ENCODE assay signal across 8 mouse cellular contexts in genomic region chr10:20347285-20348214, GRCm38 (mm10). TPM values are rescaled to one million over a fixed set of nuclear protein-coding genes. Genes with fewer than 3 reads are reported as not detected.
A peak's percentile ranks its signal among the peaks of the same experiment; 100 is the strongest.
DNase-seq lines count a peak whose midpoint lies in the region; ATAC-seq and TF ChIP-seq lines count a peak whose summit lies in the region.

Mtfr2 (plus strand) TSS chr10:20347770.

- no peaks in the 10 kb centered on the region for H3K9me3 ChIP-seq in embryonic facial prominence, embryonic 14.5 days (ENCODE audit: control insufficient read depth, low read length)
- no peaks in the 10 kb centered on the region for H3K9me3 ChIP-seq in limb, embryonic 13.5 days
- no peaks in the 10 kb centered on the region for H3K9me3 ChIP-seq in midbrain, embryonic 16.5 days (replicated peaks; ENCODE audit: control insufficient read depth, low read length, poor library complexity, severe bottlenecking)

- peak within 1 kb of the TSS; percentile 70 for H3K4me2 ChIP-seq in embryonic facial prominence, embryonic 14.5 days (ENCODE audit: low read depth, low read length)
- H3K4me2 ChIP-seq in limb, embryonic 13.5 days (replicated peaks), result peak within 1 kb of the TSS; percentile 87
- peak within 1 kb of the TSS; percentile 96 for H3K4me2 ChIP-seq in midbrain, embryonic 16.5 days (ENCODE audit: low read length)

- TF ChIP-seq CTCF in heart, adult 2 months (IDR thresholded peaks at IDR 0.05), result peak; percentile 30

- H3K4me1 ChIP-seq in embryonic facial prominence, embryonic 14.5 days (ENCODE audit: control insufficient read depth, insufficient read depth, low read length), result no peaks in the 10 kb centered on the region; the same call in 1 of the 2 replicates
- H3K4me1 ChIP-seq in heart, adult 2 months (ENCODE audit: control insufficient read depth, insufficient read depth, low read length), result peaks cover 2% of the 10 kb centered on the region
- H3K4me1 ChIP-seq in limb, embryonic 13.5 days, result peaks cover 8% of the 10 kb centered on the region; the same call in 1 of the 2 replicates
- peaks cover 6% of the 10 kb centered on the region for H3K4me1 ChIP-seq in midbrain, embryonic 16.5 days (ENCODE audit: control insufficient read depth, insufficient read depth, low read length)

- peak within 1 kb of the TSS; percentile 52 for H3K4me3 ChIP-seq in embryonic facial prominence, embryonic 14.5 days (ENCODE audit: low read depth, low read length)
- peak within 1 kb of the TSS; percentile 72 for H3K4me3 ChIP-seq in heart, adult 2 months
- H3K4me3 ChIP-seq in limb, embryonic 13.5 days, result peak within 1 kb of the TSS; percentile 73
- peak within 1 kb of the TSS; percentile 43 for H3K4me3 ChIP-seq in midbrain, embryonic 16.5 days (ENCODE audit: low read depth, low read length)

- peak; percentile 63; the same call in 1 of the 2 replicates for TF ChIP-seq POLR2A in heart, adult 2 months (IDR thresholded peaks at IDR 0.05; ENCODE audit: insufficient read depth, low read depth, low read length)

- DNase-seq in 3T3-L1 (ENCODE audit: low read depth, low spot score), result peak; percentile 96
- DNase-seq in adrenal gland, postnatal 4 days (ENCODE audit: low spot score in 2 of 2), result peak; percentile 85 to 89
- DNase-seq in embryonic facial prominence, embryonic 14.5 days (ENCODE audit: low spot score), result peak; percentile 97
- peak; percentile 91 to 92 for DNase-seq in heart, adult 2 months
- peak; percentile 91 to 94 for DNase-seq in kidney, adult 8-10 months
- DNase-seq in spleen, postnatal 10 days (ENCODE audit: low spot score in 2 of 2), result peak; percentile 89 to 95

- 2% methylated on average over 34 of the region's 58 CpGs for WGBS in embryonic facial prominence, embryonic 14.5 days
- 1% methylated on average over 58 of the region's 58 CpGs for WGBS in heart, adult 2 months
- WGBS in limb, embryonic 13.5 days, result 2% methylated on average over 58 of the region's 58 CpGs
- 2% methylated on average over 58 of the region's 58 CpGs for WGBS in midbrain, embryonic 16.5 days

- peak within 1 kb of the TSS; percentile 55 for H3K9ac ChIP-seq in embryonic facial prominence, embryonic 14.5 days (ENCODE audit: low read depth, low read length)
- peak within 1 kb of the TSS; percentile 64 for H3K9ac ChIP-seq in heart, adult 2 months (ENCODE audit: low read depth, low read length)
- peak within 1 kb of the TSS; percentile 68 for H3K9ac ChIP-seq in limb, embryonic 13.5 days
- H3K9ac ChIP-seq in midbrain, embryonic 16.5 days (ENCODE audit: low read depth, low read length), result peak within 1 kb of the TSS; percentile 53; the same call in 1 of the 2 replicates

- peak; percentile 96 for ATAC-seq in embryonic facial prominence, embryonic 14.5 days (ENCODE audit: low read depth)
- ATAC-seq in limb, embryonic 13.5 days (ENCODE audit: low FRiP score, low read depth), result peak; percentile 97
- ATAC-seq in midbrain, embryonic 16.5 days, result peak; percentile 97

- no peaks in the 10 kb centered on the region for H3K27me3 ChIP-seq in embryonic facial prominence, embryonic 14.5 days (replicated peaks; ENCODE audit: control insufficient read depth, insufficient read depth, low read length)
- no peaks in the 10 kb centered on the region for H3K27me3 ChIP-seq in heart, adult 2 months (ENCODE audit: control insufficient read depth, insufficient read depth, low read length)
- H3K27me3 ChIP-seq in limb, embryonic 13.5 days, result no peaks in the 10 kb centered on the region
- H3K27me3 ChIP-seq in midbrain, embryonic 16.5 days (ENCODE audit: control insufficient read depth, insufficient read depth, low read depth, low read length), result no peaks in the 10 kb centered on the region

- 0 out of 2 replicates have a peak, but pooled peaks have one; percentile 37 for TF ChIP-seq EP300 in heart, adult 2 months (IDR thresholded peaks at IDR 0.05; ENCODE audit: insufficient read depth, low read depth, low read length)

- H3K27ac ChIP-seq in embryonic facial prominence, embryonic 14.5 days (replicated peaks; ENCODE audit: low read depth, low read length), result no peak within 1 kb of the TSS; the same call in 1 of the 2 replicates
- H3K27ac ChIP-seq in heart, adult 2 months, result no peak within 1 kb of the TSS
- no peak within 1 kb of the TSS for H3K27ac ChIP-seq in limb, embryonic 13.5 days
- no peak within 1 kb of the TSS for H3K27ac ChIP-seq in midbrain, embryonic 16.5 days (ENCODE audit: low read length)

- intact Hi-C loops in heart, adult 2 months (cut with DNase I), result loop anchor here (5.0 kb wide), 1 partner anchor 35 kb away; the partner anchor contains the start of gene Bclaf1

- no peaks in the 10 kb centered on the region for H3K79me2 ChIP-seq in heart, adult 2 months (replicated peaks; ENCODE audit: control insufficient read depth, insufficient read depth, low read length)

- H3K36me3 ChIP-seq in embryonic facial prominence, embryonic 14.5 days (ENCODE audit: control insufficient read depth, insufficient read depth, low read length), result peaks cover 30% of the 10 kb centered on the region
- no peaks in the 10 kb centered on the region; the same call in 1 of the 2 replicates for H3K36me3 ChIP-seq in heart, adult 2 months (ENCODE audit: control insufficient read depth, insufficient read depth, low read length)
- peaks cover 29% of the 10 kb centered on the region for H3K36me3 ChIP-seq in limb, embryonic 13.5 days
- H3K36me3 ChIP-seq in midbrain, embryonic 16.5 days (ENCODE audit: control insufficient read depth, insufficient read depth, low read length), result peaks cover 14% of the 10 kb centered on the region

RNA-seq across cellular contexts. Expression of gene Mtfr2, which starts in this region (rescaled TPM):
- 1 to 10 TPM; 3.3 to 3.5 TPM for total RNA-seq in adrenal gland, postnatal 4 days (2021)
- 1.4 TPM in 2 replicates for polyA plus RNA-seq in embryonic facial prominence, embryonic 14.5 days (2014; fragmentation: Nextera tagmentation; extraction: Ambion mirVana)
- not detected for total RNA-seq in heart, adult 2 months (2021)
- 0.12 and 0.38 TPM in 2 replicates for polyA plus RNA-seq in heart, adult 2 months (2012; rRNA removed)
- polyA plus RNA-seq in limb, embryonic 13.5 days (2015; fragmentation: Nextera tagmentation; extraction: Ambion mirVana), result 1.9 and 2.4 TPM in 2 replicates
- polyA plus RNA-seq in midbrain, embryonic 16.5 days (2015; fragmentation: Nextera tagmentation; extraction: Ambion mirVana), result 0.18 and 0.67 TPM in 2 replicates

Comparison
In these comparisons a context has a peak if more than half of its experiments do, and no peak if none do; other contexts are left out.
1. Peak in DNase-seq, H3K4me3 ChIP-seq and H3K9ac ChIP-seq in heart, adult 2 months; RNA of the gene not detected or under 1 TPM.
2. Peak in ATAC-seq, H3K4me3 ChIP-seq, H3K9ac ChIP-seq and H3K4me2 ChIP-seq in midbrain, embryonic 16.5 days; RNA of the gene not detected or under 1 TPM.